Mouse (Mus musculus): ENCODE results near the gene Phc2. TPM values are rescaled to one million over a fixed set of nuclear protein-coding genes. Genes with fewer than 3 reads are reported as not detected.
A peak's percentile ranks its signal among the peaks of the same experiment; 100 is the strongest.

The Phc2 gene
- polyA plus RNA-seq, 1 experiment from 2014 or later = 110 TPM

DNA sequence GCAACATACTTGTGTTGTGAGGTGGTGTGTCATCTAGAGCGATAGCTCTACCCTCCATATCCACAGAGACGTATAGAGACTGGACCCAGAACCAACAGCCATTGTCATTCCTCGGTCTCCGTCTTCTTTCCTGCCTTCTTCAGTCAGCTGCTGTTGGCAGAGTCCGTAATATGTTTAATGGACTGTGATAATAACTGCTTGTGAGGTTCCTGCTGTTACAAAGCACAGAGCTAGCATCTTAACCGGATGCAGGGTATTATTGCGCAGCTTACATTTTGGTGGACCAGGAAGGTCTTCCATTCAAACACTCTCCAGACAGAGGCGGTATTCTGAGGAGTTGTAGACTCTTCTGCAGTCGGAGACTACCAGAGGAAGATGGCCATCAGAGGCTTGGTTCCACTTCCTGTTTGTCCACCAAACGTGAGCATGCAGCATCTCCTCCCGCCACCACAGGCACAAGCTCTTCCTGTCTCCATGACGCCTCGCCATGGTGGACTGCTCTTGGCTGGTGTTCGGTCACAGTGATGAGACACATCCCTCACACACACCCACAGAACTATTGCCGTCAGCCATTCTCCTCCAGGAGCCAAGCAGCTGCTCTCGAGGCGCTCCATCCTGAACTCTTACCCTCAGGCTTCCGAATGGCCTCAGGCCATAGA is 16.1 kb upstream of the Phc2 start:
- Histone ChIP-seq H3K27me3 (ENCODE audit: control insufficient read depth, insufficient read depth, low read length) (no peaks in the 10 kb centered on the region), H3K36me3 (ENCODE audit: control insufficient read depth, insufficient read depth, low read length) (no peaks in the 10 kb centered on the region), H3K9me3 (ENCODE audit: control insufficient read depth, low read length) (no peaks in the 10 kb centered on the region), H3K4me1 (ENCODE audit: control insufficient read depth, insufficient read depth, low read length) (no peaks in the 10 kb centered on the region), H3K4me3 (ENCODE audit: low read depth, low read length) (no peak overlapping the region), H3K9ac (ENCODE audit: low read length) (no peak overlapping the region), H3K4me2 (no peak overlapping the region), H3K27ac (ENCODE audit: low read depth, low read length) (no peak overlapping the region)
- ATAC-seq (ENCODE audit: low FRiP score) (no peak), DNase-seq (ENCODE audit: low spot score, missing footprints) (no peak)
- WGBS = 90% methylated on average over 18 of the region's 18 CpGs

DNA sequence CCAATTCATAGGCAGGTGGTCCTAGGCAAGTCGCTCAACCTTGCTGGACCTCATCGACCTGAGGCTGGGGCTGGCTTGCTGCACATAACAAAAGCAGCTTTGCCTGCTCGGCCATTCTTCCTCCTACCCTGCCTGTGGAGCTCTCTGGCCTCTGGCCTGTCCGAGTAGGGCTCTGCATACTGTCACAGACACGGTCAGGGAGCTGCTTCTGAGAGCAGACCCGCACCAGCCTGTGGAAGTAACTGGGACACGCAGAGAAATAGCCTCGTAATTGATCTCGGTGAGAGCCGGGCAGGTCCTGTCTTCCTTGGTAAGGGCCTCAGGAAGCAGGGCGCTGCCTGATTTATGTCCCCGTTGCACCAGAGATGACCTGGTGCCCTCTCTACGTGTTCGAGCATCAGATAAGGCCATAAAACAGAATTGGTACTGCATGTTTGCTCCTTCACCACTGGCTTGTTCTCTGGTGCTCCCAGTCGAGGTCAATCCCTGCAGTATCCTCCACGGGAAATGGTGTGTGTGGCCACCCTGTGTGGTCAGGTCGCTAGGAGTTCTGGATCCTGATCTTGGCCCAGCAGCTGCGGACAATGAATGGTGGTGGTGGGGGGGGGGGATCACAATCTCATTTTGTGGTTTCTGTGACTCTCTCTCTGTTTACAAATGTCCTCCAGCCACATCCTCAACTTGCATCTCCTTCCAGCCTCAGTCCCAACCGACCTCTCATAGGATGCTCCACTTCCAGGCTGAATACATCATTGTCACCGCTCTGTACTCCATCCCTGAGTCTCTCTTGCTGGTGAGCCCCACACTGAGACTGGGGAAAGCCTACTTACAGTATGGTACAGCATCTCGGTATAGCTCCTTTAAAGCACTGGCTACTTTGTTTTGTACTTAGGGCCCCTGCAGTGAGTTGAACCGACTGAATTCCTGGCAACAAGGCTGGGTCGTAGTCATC is 12.5 kb upstream of the Phc2 start:
- ATAC-seq (ENCODE audit: low FRiP score) = no peak

DNA sequence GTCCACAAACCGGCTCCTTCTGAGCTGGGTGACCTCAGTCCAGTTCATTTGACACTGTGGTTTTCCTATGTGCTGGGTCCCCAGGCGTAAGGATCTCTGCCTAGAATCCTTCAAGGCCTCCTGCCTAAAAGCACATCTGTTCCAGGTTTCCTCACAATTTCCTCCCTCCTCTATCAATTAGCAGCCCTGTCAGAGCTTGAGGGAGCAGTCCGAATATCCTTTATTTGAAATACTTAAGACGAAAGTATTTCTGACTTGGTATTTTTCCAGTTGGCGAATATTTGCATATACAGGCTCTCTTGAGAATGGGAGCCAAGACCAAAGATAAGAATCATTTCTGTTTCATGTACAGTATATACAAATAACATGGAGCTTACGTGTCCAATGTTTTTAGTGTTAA is 8.6 kb upstream of the Phc2 start:
- H3K4me2 ChIP-seq = no peak overlapping the region
- no peak overlapping the region for H3K9ac ChIP-seq (ENCODE audit: low read length)

More for the DNA sequence above, 12.5 kb upstream of the Phc2 start:
- Histone ChIP-seq H3K27ac (ENCODE audit: low read depth, low read length) (no peak overlapping the region), H3K27me3 (ENCODE audit: control insufficient read depth, insufficient read depth, low read length) (no peaks in the 10 kb centered on the region), H3K4me3 (ENCODE audit: low read depth, low read length) (no peak overlapping the region), H3K36me3 (ENCODE audit: control insufficient read depth, insufficient read depth, low read length) (no peaks in the 10 kb centered on the region), H3K9me3 (ENCODE audit: control insufficient read depth, low read length) (no peaks in the 10 kb centered on the region), H3K9ac (ENCODE audit: low read length) (no peak overlapping the region), H3K4me2 (no peak overlapping the region), H3K4me1 (ENCODE audit: control insufficient read depth, insufficient read depth, low read length) (no peaks in the 10 kb centered on the region)
- DNase-seq (ENCODE audit: low spot score, missing footprints) = no peak
- 66% methylated on average over 23 of the region's 23 CpGs for WGBS

DNA sequence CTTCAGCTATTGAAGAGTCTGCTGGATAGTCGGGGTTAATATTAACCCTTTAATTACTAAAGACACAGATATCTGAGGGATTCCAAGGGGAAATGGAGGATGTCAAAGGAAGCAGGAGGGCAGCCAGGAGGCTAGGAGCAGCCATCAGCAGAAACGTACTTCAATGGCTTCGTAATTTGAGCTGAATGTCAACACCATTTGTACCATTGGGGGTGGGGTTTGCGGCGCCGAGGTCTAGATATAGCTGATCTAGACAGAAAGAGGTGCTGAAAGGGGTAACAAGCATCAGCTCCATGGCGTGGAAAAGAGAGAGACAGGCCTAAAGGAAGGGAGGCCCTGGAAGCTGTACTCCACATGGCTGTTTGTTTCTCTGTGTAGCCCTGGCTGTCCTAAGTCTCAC is 7.7 kb upstream of the Phc2 start:
- DNase-seq (ENCODE audit: low spot score, missing footprints) (no peak), ATAC-seq (ENCODE audit: low FRiP score) (no peak)
- H3K9ac ChIP-seq (ENCODE audit: low read length) = no peak overlapping the region
- H3K4me1 ChIP-seq (ENCODE audit: control insufficient read depth, insufficient read depth, low read length) = no peaks in the 10 kb centered on the region
- no peaks in the 10 kb centered on the region for H3K27me3 ChIP-seq (ENCODE audit: control insufficient read depth, insufficient read depth, low read length)
- H3K4me3 ChIP-seq (ENCODE audit: low read depth, low read length) = no peak overlapping the region
- no peak overlapping the region for H3K4me2 ChIP-seq
- 62% methylated on average over 7 of the region's 7 CpGs for WGBS
- no peaks in the 10 kb centered on the region for H3K9me3 ChIP-seq (ENCODE audit: control insufficient read depth, low read length)
- no peak overlapping the region for H3K27ac ChIP-seq (ENCODE audit: low read depth, low read length)
- H3K36me3 ChIP-seq (ENCODE audit: control insufficient read depth, insufficient read depth, low read length) = no peaks in the 10 kb centered on the region

More for the DNA sequence above, 8.6 kb upstream of the Phc2 start:
- no peak overlapping the region for H3K27ac ChIP-seq (ENCODE audit: low read depth, low read length)
- no peaks in the 10 kb centered on the region for H3K27me3 ChIP-seq (ENCODE audit: control insufficient read depth, insufficient read depth, low read length)
- no peaks in the 10 kb centered on the region for H3K4me1 ChIP-seq (ENCODE audit: control insufficient read depth, insufficient read depth, low read length)
- no peaks in the 10 kb centered on the region for H3K9me3 ChIP-seq (ENCODE audit: control insufficient read depth, low read length)
- ATAC-seq (ENCODE audit: low FRiP score) (no peak), DNase-seq (ENCODE audit: low spot score, missing footprints) (no peak)
- no peaks in the 10 kb centered on the region for H3K36me3 ChIP-seq (ENCODE audit: control insufficient read depth, insufficient read depth, low read length)
- WGBS = 82% methylated on average over 6 of the region's 6 CpGs
- H3K4me3 ChIP-seq (ENCODE audit: low read depth, low read length) = no peak overlapping the region

DNA sequence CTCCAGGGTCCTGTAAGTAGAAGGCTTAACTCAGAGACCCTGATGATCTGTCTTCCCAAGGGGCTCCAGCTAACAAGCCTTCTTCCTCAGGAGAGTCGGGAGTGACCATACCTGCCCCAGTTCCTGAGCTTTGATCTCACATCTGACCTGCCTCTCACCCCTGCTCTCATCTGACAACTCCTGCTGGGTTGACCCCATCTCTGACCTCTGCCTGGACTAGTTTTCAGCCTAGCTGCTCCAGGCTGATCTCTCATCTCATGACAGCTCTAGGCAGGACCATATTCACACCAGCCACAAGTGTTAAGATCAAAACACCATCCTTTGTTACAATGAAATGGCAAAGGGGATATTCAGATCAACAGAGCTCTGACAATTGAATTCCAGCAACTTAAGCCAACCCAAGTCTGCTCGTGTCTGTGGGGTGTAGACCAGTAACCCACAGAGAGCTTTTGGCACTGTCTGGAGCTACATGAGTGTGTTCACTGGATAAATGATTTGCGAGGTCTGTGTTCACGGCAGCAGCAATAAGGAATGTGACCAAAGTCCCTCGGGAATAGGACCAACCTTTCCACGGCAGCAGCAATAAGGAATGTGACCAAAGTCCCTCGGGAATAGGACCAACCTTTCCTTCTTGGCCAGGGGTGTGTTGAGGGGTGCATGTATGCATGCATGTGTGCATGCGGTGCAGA is 5.8 kb upstream of the Phc2 start:
- Histone ChIP-seq H3K4me2 (no peak overlapping the region), H3K27me3 (ENCODE audit: control insufficient read depth, insufficient read depth, low read length) (no peaks in the 10 kb centered on the region), H3K27ac (ENCODE audit: low read depth, low read length) (no peak overlapping the region), H3K9me3 (ENCODE audit: control insufficient read depth, low read length) (no peaks in the 10 kb centered on the region), H3K4me3 (ENCODE audit: low read depth, low read length) (no peak overlapping the region), H3K36me3 (ENCODE audit: control insufficient read depth, insufficient read depth, low read length) (no peaks in the 10 kb centered on the region), H3K9ac (ENCODE audit: low read length) (no peak overlapping the region), H3K4me1 (ENCODE audit: control insufficient read depth, insufficient read depth, low read length) (no peaks in the 10 kb centered on the region)
- WGBS = 63% methylated on average over 8 of the region's 8 CpGs
- DNase-seq (ENCODE audit: low spot score, missing footprints) (no peak), ATAC-seq (ENCODE audit: low FRiP score) (no peak)

DNA sequence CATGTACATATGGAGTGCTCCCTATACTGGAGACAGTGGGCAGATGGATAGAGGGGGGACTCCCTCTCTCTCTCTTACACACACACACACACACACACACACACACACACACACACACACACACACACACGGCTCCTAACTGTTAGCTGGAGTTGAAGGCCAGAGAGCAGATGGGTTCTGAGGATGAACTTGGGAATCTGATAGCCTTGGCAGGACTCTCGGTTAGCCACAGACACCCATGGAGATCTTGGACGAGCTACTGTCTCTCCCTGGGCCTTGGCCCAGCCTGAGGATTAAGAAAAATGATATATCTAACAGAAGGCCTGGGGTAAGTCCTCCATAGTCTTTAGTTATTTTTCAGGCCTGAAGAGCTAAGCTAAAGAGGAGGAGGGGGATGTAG is 3.0 kb upstream of the Phc2 start:
- Histone ChIP-seq H3K4me1 (ENCODE audit: control insufficient read depth, insufficient read depth, low read length) (peaks cover 10% of the 10 kb centered on the region), H3K4me2 (no peak overlapping the region), H3K27ac (ENCODE audit: low read depth, low read length) (no peak overlapping the region), H3K27me3 (ENCODE audit: control insufficient read depth, insufficient read depth, low read length) (peaks cover 17% of the 10 kb centered on the region), H3K36me3 (ENCODE audit: control insufficient read depth, insufficient read depth, low read length) (no peaks in the 10 kb centered on the region), H3K4me3 (ENCODE audit: low read depth, low read length) (no peak overlapping the region), H3K9me3 (ENCODE audit: control insufficient read depth, low read length) (no peaks in the 10 kb centered on the region), H3K9ac (ENCODE audit: low read length) (no peak overlapping the region)
- 77% methylated on average over 3 of the region's 3 CpGs for WGBS
- no peak for DNase-seq (ENCODE audit: low spot score, missing footprints)
- no peak for ATAC-seq (ENCODE audit: low FRiP score)

DNA sequence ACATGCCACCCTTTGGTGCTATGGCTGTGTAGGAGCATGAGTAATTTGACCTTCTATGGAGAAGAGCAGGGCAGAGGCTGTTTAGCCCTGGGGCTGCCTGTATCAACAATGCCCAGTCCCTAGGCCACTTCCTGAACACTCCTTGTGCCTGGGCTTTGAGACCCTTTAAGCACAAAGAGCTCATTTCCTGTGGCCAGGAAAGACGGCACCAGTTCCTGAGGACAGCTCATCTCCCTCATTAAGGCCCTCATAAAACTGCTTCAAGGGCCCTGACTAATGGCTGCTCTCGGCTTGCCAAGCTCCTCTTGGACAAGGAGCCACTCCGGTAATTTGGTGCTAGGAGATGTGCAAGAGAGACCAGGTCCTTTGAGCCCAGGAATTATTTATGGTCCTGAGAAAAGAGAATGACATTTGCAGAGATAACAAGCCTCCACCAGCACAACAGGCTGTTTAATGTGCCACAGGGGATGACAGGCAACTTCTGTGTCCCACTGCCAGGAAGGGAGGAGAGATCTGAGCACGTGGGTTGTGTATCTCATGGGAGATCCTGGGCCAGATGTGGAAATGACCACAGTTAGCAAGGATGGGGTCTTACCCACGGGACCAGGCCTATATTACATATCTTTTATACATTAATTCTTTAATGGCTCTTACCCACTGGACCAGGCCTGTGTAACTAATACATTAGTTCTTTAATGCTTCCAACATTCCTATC is 1.8 kb upstream of the Phc2 start:
- peaks cover 10% of the 10 kb centered on the region for H3K4me1 ChIP-seq (ENCODE audit: control insufficient read depth, insufficient read depth, low read length)
- no peaks in the 10 kb centered on the region for H3K36me3 ChIP-seq (ENCODE audit: control insufficient read depth, insufficient read depth, low read length)
- WGBS = 65% methylated on average over 5 of the region's 5 CpGs
- H3K4me3 ChIP-seq (ENCODE audit: low read depth, low read length) = no peak overlapping the region
- H3K4me2 ChIP-seq = no peak overlapping the region
- peaks cover 18% of the 10 kb centered on the region for H3K27me3 ChIP-seq (ENCODE audit: control insufficient read depth, insufficient read depth, low read length)
- no peak for ATAC-seq (ENCODE audit: low FRiP score)
- no peaks in the 10 kb centered on the region for H3K9me3 ChIP-seq (ENCODE audit: control insufficient read depth, low read length)
- no peak overlapping the region for H3K27ac ChIP-seq (ENCODE audit: low read depth, low read length)
- no peak for DNase-seq (ENCODE audit: low spot score, missing footprints)
- no peak overlapping the region for H3K9ac ChIP-seq (ENCODE audit: low read length)

DNA sequence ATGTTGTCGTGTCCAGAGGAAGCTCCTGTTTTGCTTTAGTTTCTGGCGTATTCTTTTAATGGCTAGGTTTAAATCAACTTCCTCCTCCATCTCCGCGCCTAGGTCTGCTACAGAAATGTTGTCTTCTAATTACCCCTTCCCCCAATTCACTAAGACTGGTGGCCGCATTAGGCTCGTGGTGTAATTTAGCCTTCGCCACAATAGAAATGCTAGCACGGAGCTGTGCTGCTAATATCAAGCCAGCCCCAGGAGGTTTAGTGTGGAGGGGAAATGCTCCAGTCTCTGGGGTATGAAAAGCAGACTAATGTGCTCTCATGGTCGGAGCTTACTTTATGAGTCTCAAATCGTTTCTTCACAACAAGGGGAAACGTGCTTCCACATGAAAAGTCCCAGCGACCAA is 944 bp downstream of the Phc2 start:
- H3K36me3 ChIP-seq (ENCODE audit: control insufficient read depth, insufficient read depth, low read length) = no peaks in the 10 kb centered on the region
- peak overlapping the region; percentile 96 for H3K4me2 ChIP-seq
- DNase-seq (ENCODE audit: low spot score, missing footprints) (no peak), ATAC-seq (ENCODE audit: low FRiP score) (no peak)
- H3K9me3 ChIP-seq (ENCODE audit: control insufficient read depth, low read length) = no peaks in the 10 kb centered on the region
- H3K4me1 ChIP-seq (ENCODE audit: control insufficient read depth, insufficient read depth, low read length) = peaks cover 10% of the 10 kb centered on the region
- no peak overlapping the region for H3K27ac ChIP-seq (ENCODE audit: low read depth, low read length)
- H3K4me3 ChIP-seq (ENCODE audit: low read depth, low read length) = peak overlapping the region; percentile 75
- peaks cover 18% of the 10 kb centered on the region for H3K27me3 ChIP-seq (ENCODE audit: control insufficient read depth, insufficient read depth, low read length)
- 12% methylated on average over 12 of the region's 12 CpGs for WGBS
- H3K9ac ChIP-seq (ENCODE audit: low read length) = peak overlapping the region; percentile 55

Measured in midbrain, embryonic 11.5 days (tissue).